Mouse (Mus musculus) megakaryocyte, embryonic 14.5 days (primary cell): ENCODE data around the gene Zfp248. TPM values are rescaled to one million over a fixed set of nuclear protein-coding genes. Genes with fewer than 3 reads are reported as not detected.
A peak's percentile ranks its signal among the peaks of the same experiment; 100 is the strongest.

Experiments
- H3K27me3 ChIP-seq: replicated peaks from 2 replicates; pipeline ENCODE3; 2012; ENCODE audit warnings: inconsistent platforms
- H3K36me3 ChIP-seq: replicated peaks from 2 replicates; pipeline ENCODE3; 2012; ENCODE audit warnings: low read length, inconsistent platforms, mixed read lengths
- H3K4me1 ChIP-seq: 2 replicates; pipeline ENCODE4 v1.6.1; 2012; ENCODE audit warnings: inconsistent platforms
- H3K4me3 ChIP-seq: replicated peaks from 2 replicates; pipeline ENCODE3; 2012; ENCODE audit warnings: moderate library complexity, mild to moderate bottlenecking, inconsistent platforms
- H3K9me3 ChIP-seq: 2 replicates; pipeline ENCODE4 v1.6.1; 2012; ENCODE audit warnings: inconsistent platforms
- FLI1 ChIP-seq: IDR thresholded peaks from 2 replicates; pipeline ENCODE4 v1.6.1; 2012; ENCODE audit warnings: low read length, inconsistent platforms, mixed read lengths
- GATA1 ChIP-seq: IDR thresholded peaks from 3 replicates; pipeline ENCODE4 v1.6.1; 2012; ENCODE audit warnings: mixed read lengths, low read length, inconsistent platforms, borderline replicate concordance
- polyA plus RNA-seq: library from polyadenylated mRNA; stranded (reverse); fragments of >175 nt; gene quantifications from 2 replicates; pipeline ENCODE4 v1.2.3, GENCODE M21; 2012; ENCODE audit warnings: low replicate concordance; ENCODE audit not compliant: insufficient read depth

The Zfp248 gene
- polyA plus RNA-seq, 1 experiment = 0.38 TPM

- Histone ChIP-seq H3K36me3 (peaks cover 34% of the 10 kb centered on the region), H3K4me3 (peak overlapping the region; percentile 86), H3K27me3 (peaks cover 30% of the 10 kb centered on the region), H3K4me1 (peaks cover 61% of the 10 kb centered on the region), H3K9me3 (no peaks in the 10 kb centered on the region)
- TF ChIP-seq GATA1 (no peak), FLI1 (no peak)
Observed at GRCm38 (mm10) chr6:118379451-118380167, 75.7 kb downstream of the Zfp248 start.

- TF ChIP-seq GATA1 (no peak), FLI1 (no peak)
- H3K36me3 ChIP-seq = peaks cover 14% of the 10 kb centered on the region
- no peaks in the 10 kb centered on the region for H3K9me3 ChIP-seq
- H3K4me3 ChIP-seq = no peak overlapping the region
- H3K4me1 ChIP-seq = peaks cover 68% of the 10 kb centered on the region
- H3K27me3 ChIP-seq = peaks cover 50% of the 10 kb centered on the region
Observed at GRCm38 (mm10) chr6:118377611-118378010, 77.7 kb downstream of the Zfp248 start.

Other genes with a start within 250 kb of the Zfp248 start
- gene Bms1, start 36.1 kb downstream of the Zfp248 start, polyA plus RNA-seq = 5.7 and 15.7 TPM in 2 replicates
- 0.06 TPM in 1 of 2 replicates, not detected in the other for gene Zfp9, start 23.8 kb upstream of the Zfp248 start, polyA plus RNA-seq
- gene Ankrd26, start 106.7 kb upstream of the Zfp248 start, polyA plus RNA-seq = 0.12 and 0.30 TPM in 2 replicates